Mouse (Mus musculus): ENCODE results near the gene Atf7ip. TPM values are rescaled to one million over a fixed set of nuclear protein-coding genes. Genes with fewer than 3 reads are reported as not detected.
A peak's percentile ranks its signal among the peaks of the same experiment; 100 is the strongest.

Atf7ip gene
- polyA plus RNA-seq, 1 experiment from 2014 or later: 8.4 TPM

GRCm38 (mm10) chr6:136590739-136591138 is 84.8 kb downstream of the Atf7ip start:
- Histone ChIP-seq H3K4me2 (replicated peaks; ENCODE audit: low read depth) (no peak overlapping the region), H3K27ac (replicated peaks) (no peak overlapping the region), H3K36me3 (ENCODE audit: control insufficient read depth, insufficient read depth, low read length) (peaks cover 21% of the 10 kb centered on the region), H3K4me3 (ENCODE audit: low read depth, low read length) (no peak overlapping the region), H3K9ac (ENCODE audit: low read length) (no peak overlapping the region), H3K4me1 (replicated peaks; ENCODE audit: control insufficient read depth, insufficient read depth) (no peaks in the 10 kb centered on the region), H3K27me3 (ENCODE audit: control insufficient read depth, insufficient read depth, low read length) (no peaks in the 10 kb centered on the region), H3K9me3 (ENCODE audit: control insufficient read depth, low read length) (no peaks in the 10 kb centered on the region)
- no peak for ATAC-seq (ENCODE audit: low FRiP score, low TSS enrichment)
- no peak for DNase-seq (ENCODE audit: low spot score)
- 89% methylated on average over 4 of the region's 4 CpGs for WGBS
- TF ChIP-seq CTCF (IDR thresholded peaks at IDR 0.05; ENCODE audit: low read depth) (no peak), EP300 (optimal IDR thresholded peaks at IDR 0.05) (no peak)

DNA sequence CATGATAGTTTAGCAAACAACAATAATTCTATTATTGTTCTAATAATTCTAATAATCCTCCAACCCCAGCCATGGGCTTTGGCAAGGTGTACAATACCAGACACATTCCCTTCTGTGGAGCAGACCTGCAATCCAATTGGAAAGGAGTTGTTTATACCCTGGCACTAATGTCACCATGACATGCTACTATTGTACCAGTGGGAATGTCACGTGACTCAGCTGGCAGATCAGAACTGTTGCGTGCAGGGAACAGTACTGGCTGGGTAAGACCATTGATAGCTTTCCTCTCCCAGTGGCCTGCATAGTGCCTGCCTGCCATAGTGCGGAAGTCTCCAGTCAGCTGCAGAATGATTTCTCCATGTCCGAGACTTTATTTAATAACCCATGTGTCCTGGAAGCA is 88.6 kb downstream of the Atf7ip start:
- ATAC-seq (ENCODE audit: low FRiP score, low TSS enrichment): no peak
- Histone ChIP-seq H3K36me3 (ENCODE audit: control insufficient read depth, insufficient read depth, low read length) (peaks cover 23% of the 10 kb centered on the region), H3K4me1 (replicated peaks; ENCODE audit: control insufficient read depth, insufficient read depth) (no peaks in the 10 kb centered on the region), H3K9me3 (ENCODE audit: control insufficient read depth, low read length) (no peaks in the 10 kb centered on the region), H3K9ac (ENCODE audit: low read length) (no peak overlapping the region), H3K4me3 (ENCODE audit: low read depth, low read length) (no peak overlapping the region), H3K27me3 (ENCODE audit: control insufficient read depth, insufficient read depth, low read length) (no peaks in the 10 kb centered on the region), H3K27ac (replicated peaks) (no peak overlapping the region), H3K4me2 (replicated peaks; ENCODE audit: low read depth) (no peak overlapping the region)
- no peak for TF ChIP-seq EP300 (optimal IDR thresholded peaks at IDR 0.05)
- TF ChIP-seq CTCF (IDR thresholded peaks at IDR 0.05; ENCODE audit: low read depth): no peak
- no peak for DNase-seq (ENCODE audit: low spot score)
- WGBS: 94% methylated on average over 4 of the region's 4 CpGs

GRCm38 (mm10) chr6:136602601-136603000 is 96.6 kb downstream of the Atf7ip start:
- no peak overlapping the region for H3K27ac ChIP-seq (replicated peaks)
- H3K36me3 ChIP-seq (ENCODE audit: control insufficient read depth, insufficient read depth, low read length): peaks cover 36% of the 10 kb centered on the region
- no peak for ATAC-seq (ENCODE audit: low FRiP score, low TSS enrichment)
- WGBS: 78% methylated on average over 7 of the region's 7 CpGs
- no peak for TF ChIP-seq EP300 (optimal IDR thresholded peaks at IDR 0.05)
- TF ChIP-seq CTCF (IDR thresholded peaks at IDR 0.05; ENCODE audit: low read depth): no peak
- H3K4me1 ChIP-seq (replicated peaks; ENCODE audit: control insufficient read depth, insufficient read depth): no peaks in the 10 kb centered on the region
- no peaks in the 10 kb centered on the region for H3K9me3 ChIP-seq (ENCODE audit: control insufficient read depth, low read length)
- no peak overlapping the region for H3K4me3 ChIP-seq (ENCODE audit: low read depth, low read length)
- H3K27me3 ChIP-seq (ENCODE audit: control insufficient read depth, insufficient read depth, low read length): no peaks in the 10 kb centered on the region
- no peak for DNase-seq (ENCODE audit: low spot score)
- H3K4me2 ChIP-seq (replicated peaks; ENCODE audit: low read depth): no peak overlapping the region
- no peak overlapping the region for H3K9ac ChIP-seq (ENCODE audit: low read length)

GRCm38 (mm10) chr6:136611351-136612215 is 105.6 kb downstream of the Atf7ip start:
- Histone ChIP-seq H3K36me3 (ENCODE audit: control insufficient read depth, insufficient read depth, low read length) (peaks cover 26% of the 10 kb centered on the region), H3K9ac (ENCODE audit: low read length) (no peak overlapping the region), H3K4me1 (replicated peaks; ENCODE audit: control insufficient read depth, insufficient read depth) (no peaks in the 10 kb centered on the region), H3K27ac (replicated peaks) (no peak overlapping the region), H3K9me3 (ENCODE audit: control insufficient read depth, low read length) (no peaks in the 10 kb centered on the region), H3K4me2 (replicated peaks; ENCODE audit: low read depth) (no peak overlapping the region), H3K27me3 (ENCODE audit: control insufficient read depth, insufficient read depth, low read length) (no peaks in the 10 kb centered on the region), H3K4me3 (ENCODE audit: low read depth, low read length) (no peak overlapping the region)
- 96% methylated on average over 17 of the region's 17 CpGs for WGBS
- TF ChIP-seq CTCF (IDR thresholded peaks at IDR 0.05; ENCODE audit: low read depth) (no peak), EP300 (optimal IDR thresholded peaks at IDR 0.05) (no peak)
- ATAC-seq (ENCODE audit: low FRiP score, low TSS enrichment) (no peak; the same call in 1 of the 2 replicates), DNase-seq (ENCODE audit: low spot score) (no peak)

- 94% methylated on average over 3 of the region's 3 CpGs for whole genome bisulfite sequencing
- H3K27me3 ChIP-seq (ENCODE audit: control insufficient read depth, insufficient read depth, low read length): no peaks in the 10 kb centered on the region
- no peak overlapping the region for H3K4me2 ChIP-seq (replicated peaks; ENCODE audit: low read depth)
- no peak overlapping the region for H3K9ac ChIP-seq (ENCODE audit: low read length)
- H3K36me3 ChIP-seq (ENCODE audit: control insufficient read depth, insufficient read depth, low read length): peaks cover 21% of the 10 kb centered on the region
- no peaks in the 10 kb centered on the region for H3K4me1 ChIP-seq (replicated peaks; ENCODE audit: control insufficient read depth, insufficient read depth)
- ATAC-seq (ENCODE audit: low FRiP score, low TSS enrichment) (no peak), DNase-seq (ENCODE audit: low spot score) (no peak)
- H3K9me3 ChIP-seq (ENCODE audit: control insufficient read depth, low read length): no peaks in the 10 kb centered on the region
- no peak overlapping the region for H3K4me3 ChIP-seq (ENCODE audit: low read depth, low read length)
- no peak overlapping the region for H3K27ac ChIP-seq (replicated peaks)
- TF ChIP-seq EP300 (optimal IDR thresholded peaks at IDR 0.05) (no peak), CTCF (IDR thresholded peaks at IDR 0.05; ENCODE audit: low read depth) (peak; percentile 48; the same call in 1 of the 2 replicates)
Observed at GRCm38 (mm10) chr6:136612312-136612711, 106.3 kb downstream of the Atf7ip start.

DNA sequence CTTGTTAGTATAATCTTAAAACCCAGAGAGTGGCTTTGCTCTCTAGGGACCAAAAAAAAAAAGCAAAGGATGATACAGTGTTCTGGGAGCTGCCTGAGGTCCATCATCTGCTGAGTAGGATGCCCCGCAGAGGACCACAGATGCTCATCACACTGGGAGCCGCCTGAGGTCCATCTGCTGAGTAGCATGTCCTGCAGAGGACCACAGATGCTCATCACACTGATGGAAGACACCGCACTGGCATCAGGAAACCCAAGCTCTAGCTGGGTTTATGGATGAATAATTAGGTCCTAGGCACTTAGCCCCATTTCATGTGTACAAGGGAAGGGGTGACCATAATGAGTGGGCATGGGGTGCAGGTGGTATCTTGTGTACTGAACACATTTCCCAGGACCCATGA is 108.2 kb downstream of the Atf7ip start:
- no peaks in the 10 kb centered on the region for H3K4me1 ChIP-seq (replicated peaks; ENCODE audit: control insufficient read depth, insufficient read depth)
- no peak overlapping the region for H3K4me3 ChIP-seq (ENCODE audit: low read depth, low read length)
- no peaks in the 10 kb centered on the region for H3K27me3 ChIP-seq (ENCODE audit: control insufficient read depth, insufficient read depth, low read length)
- H3K4me2 ChIP-seq (replicated peaks; ENCODE audit: low read depth): no peak overlapping the region
- peaks cover 14% of the 10 kb centered on the region; the same call in 1 of the 2 replicates for H3K36me3 ChIP-seq (ENCODE audit: control insufficient read depth, insufficient read depth, low read length)
- no peak overlapping the region for H3K27ac ChIP-seq (replicated peaks)
- DNase-seq (ENCODE audit: low spot score) (no peak), ATAC-seq (ENCODE audit: low FRiP score, low TSS enrichment) (no peak)
- TF ChIP-seq CTCF (IDR thresholded peaks at IDR 0.05; ENCODE audit: low read depth) (no peak), EP300 (optimal IDR thresholded peaks at IDR 0.05) (no peak)
- no peak overlapping the region for H3K9ac ChIP-seq (ENCODE audit: low read length)
- WGBS: 92% methylated on average over 3 of the region's 3 CpGs
- H3K9me3 ChIP-seq (ENCODE audit: control insufficient read depth, low read length): no peaks in the 10 kb centered on the region

All from stomach, postnatal 0 days (tissue).